Mouse (Mus musculus) forebrain, postnatal 0 days (tissue): ENCODE data around the gene Mc1r. TPM values are rescaled to one million over a fixed set of nuclear protein-coding genes. Genes with fewer than 3 reads are reported as not detected.
A peak's percentile ranks its signal among the peaks of the same experiment; 100 is the strongest.

ENCODE experiments used
- ATAC-seq: fragments of 200-750 bp; cut with Nextera tagmentation; 2 replicates; pipeline ENCODE4 v1.8.0; 2017; ENCODE audit warnings: mild to moderate bottlenecking, moderate library complexity
- DNase-seq: peaks from one replicate; pipeline ENCODE4 v3.0.0-alpha.2; 2015
- H3K27ac ChIP-seq: fragments of 300-500 bp; sonication (generic); 2 replicates; pipeline ENCODE4 v1.5.1; 2014; ENCODE audit warnings: low read depth, mild to moderate bottlenecking, antibody characterized with exemption, low read length, moderate library complexity, mixed read lengths
- H3K27me3 ChIP-seq: fragments of 300-500 bp; sonication (generic); 2 replicates; pipeline ENCODE4 v1.6.1; 2014; ENCODE audit warnings: mild to moderate bottlenecking, low read length, mixed read lengths; ENCODE audit not compliant: insufficient read depth
- H3K36me3 ChIP-seq: fragments of 300-500 bp; sonication (generic); 2 replicates; pipeline ENCODE4 v1.6.1; 2014; ENCODE audit warnings: mild to moderate bottlenecking, moderate library complexity; ENCODE audit not compliant: insufficient read depth
- H3K4me1 ChIP-seq: fragments of 300-500 bp; sonication (generic); 2 replicates; pipeline ENCODE4 v1.6.1; 2014; ENCODE audit warnings: antibody characterized with exemption; ENCODE audit not compliant: insufficient read depth
- H3K4me2 ChIP-seq: fragments of 300-500 bp; sonication (generic); 2 replicates; pipeline ENCODE4 v1.6.1; 2014; ENCODE audit warnings: low read depth, mild to moderate bottlenecking, moderate library complexity
- H3K4me3 ChIP-seq: fragments of 300-500 bp; sonication (generic); 2 replicates; pipeline ENCODE4 v1.5.1; 2014; ENCODE audit warnings: low read depth, low read length, mixed read lengths
- H3K9ac ChIP-seq: fragments of 300-500 bp; sonication (generic); 2 replicates; pipeline ENCODE4 v1.6.1; 2014; ENCODE audit warnings: mild to moderate bottlenecking
- H3K9me3 ChIP-seq: fragments of 300-500 bp; sonication (generic); 2 replicates; pipeline ENCODE4 v1.6.1; 2016; ENCODE audit warnings: low read length
- CTCF ChIP-seq: sonication (generic); IDR thresholded peaks from 2 replicates; pipeline ENCODE4 v1.5.1; 2016; ENCODE audit warnings: antibody characterized with exemption, control low read depth, low read depth
- WGBS: fragments of 180-500 bp; shearing (Covaris S2); extraction: QIAGEN DNeasy Blood & Tissue Kit; methylation state at CpG from one replicate; pipeline ENCODE4 v1.1.7; 2014; 5-methylcytosine and 5-hydroxymethylcytosine counted together
- polyA plus RNA-seq: library from polyadenylated mRNA; unstranded; fragments of >200 nt; fragmentation: Nextera tagmentation; extraction: Ambion mirVana; gene quantifications from 2 replicates; pipeline ENCODE4 v1.2.1, GENCODE M21; 2015
- total RNA-seq: library from RNA; depleted of rRNA; stranded (reverse); fragments of >200 nt; gene quantifications from 2 replicates; pipeline ENCODE4 v1.2.3, GENCODE M21; 2014

The Mc1r gene
- total and polyA plus RNA-seq, 2 experiments from 2014 or later, result 0.07 to 0.10 TPM

DNA sequence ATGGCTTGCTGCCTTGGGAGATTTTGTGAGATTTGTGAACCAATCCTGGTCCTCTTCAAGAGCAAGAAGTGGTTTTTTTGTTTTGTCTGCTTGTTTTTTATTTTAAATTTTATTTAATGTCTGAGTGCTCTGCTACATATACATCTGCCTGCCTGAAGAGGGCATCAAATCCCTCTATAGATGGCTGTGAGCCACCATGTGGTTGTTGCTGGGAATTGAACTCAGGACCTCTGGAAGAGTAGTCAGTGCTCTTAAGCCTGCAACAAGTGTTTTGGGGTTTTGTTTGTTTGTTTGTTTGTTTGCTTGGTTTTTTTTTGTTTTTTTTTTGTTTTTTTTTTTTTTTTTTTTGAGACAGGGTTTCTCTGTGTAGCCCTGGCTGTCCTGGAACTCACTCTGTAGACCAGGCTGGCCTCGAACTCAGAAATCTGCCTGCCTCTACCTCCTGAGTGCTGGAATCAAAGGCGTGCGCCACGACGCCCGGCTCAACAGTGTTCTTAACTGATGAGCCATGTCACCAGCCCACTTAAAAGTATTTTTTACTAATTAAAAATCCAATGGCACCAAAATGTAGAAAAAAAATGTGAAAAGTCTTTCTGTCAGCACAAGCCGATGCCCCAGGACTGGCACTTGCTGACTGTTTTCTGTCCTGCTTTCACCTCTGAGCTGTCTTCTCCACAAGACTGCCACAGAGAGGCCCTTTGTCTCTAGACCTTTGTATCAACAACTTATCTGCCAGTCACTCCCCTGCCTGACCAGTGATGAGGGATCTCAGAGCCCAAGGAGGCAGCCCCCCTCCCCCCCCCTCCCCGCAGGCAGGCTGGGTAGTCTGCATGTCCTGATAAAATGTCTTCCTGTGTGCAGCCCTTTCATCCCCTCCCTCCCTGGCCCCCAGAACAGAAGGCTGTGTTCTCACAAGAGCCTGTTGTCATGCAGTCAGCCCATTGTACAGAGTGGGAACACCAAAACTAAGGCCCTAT, 9.3 kb downstream of the Mc1r start:
- DNase-seq, result peak; percentile 74
- Histone ChIP-seq H3K27me3 (no peaks in the 10 kb centered on the region), H3K4me2 (peak overlapping the region; percentile 90), H3K4me3 (peak overlapping the region; percentile 6; the same call in 1 of the 2 replicates), H3K9me3 (no peaks in the 10 kb centered on the region), H3K36me3 (peaks cover 44% of the 10 kb centered on the region), H3K27ac (no peak overlapping the region), H3K9ac (no peak overlapping the region), H3K4me1 (no peaks in the 10 kb centered on the region)
- TF ChIP-seq CTCF, result peak; percentile 70
- WGBS, result 81% methylated on average over 8 of the region's 8 CpGs
- no peak for ATAC-seq

DNA sequence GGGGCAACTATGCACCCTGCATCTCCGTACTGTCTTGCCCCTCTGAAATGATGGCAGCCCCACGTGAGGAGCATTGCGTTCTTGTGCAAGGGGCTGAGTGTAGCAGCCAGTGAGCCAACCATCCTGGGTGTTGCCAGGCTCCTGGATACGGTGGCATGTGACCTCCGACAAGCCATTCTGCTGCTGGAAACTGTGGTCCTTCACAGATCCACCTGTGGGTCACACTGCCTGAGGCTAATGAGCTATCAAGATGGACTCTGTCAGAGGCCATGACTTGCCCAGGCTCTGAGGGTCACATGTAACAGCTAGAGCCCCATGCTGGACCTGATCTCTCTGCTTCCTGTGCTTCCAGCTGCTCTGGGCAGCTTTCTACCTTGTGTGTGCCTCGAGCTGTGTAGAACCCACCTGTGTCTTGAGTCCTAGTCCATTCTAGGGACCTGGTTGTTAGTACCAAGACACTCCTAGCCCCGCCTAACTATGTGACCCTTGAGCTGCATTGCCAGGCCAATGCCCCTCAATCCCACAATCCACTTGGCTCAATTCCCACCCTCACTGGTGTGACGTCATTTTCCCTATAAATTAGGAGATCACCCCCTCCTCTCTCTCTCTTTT, 10.1 kb downstream of the Mc1r start:
- Histone ChIP-seq H3K27ac (no peak overlapping the region), H3K4me3 (peak overlapping the region; percentile 5; the same call in 1 of the 2 replicates), H3K4me1 (no peaks in the 10 kb centered on the region), H3K4me2 (peak overlapping the region; percentile 90), H3K27me3 (no peaks in the 10 kb centered on the region), H3K9ac (no peak overlapping the region), H3K9me3 (no peaks in the 10 kb centered on the region), H3K36me3 (peaks cover 51% of the 10 kb centered on the region)
- no peak for TF ChIP-seq CTCF
- no peak for DNase-seq
- 72% methylated on average over 8 of the region's 8 CpGs for WGBS
- no peak for ATAC-seq

DNA sequence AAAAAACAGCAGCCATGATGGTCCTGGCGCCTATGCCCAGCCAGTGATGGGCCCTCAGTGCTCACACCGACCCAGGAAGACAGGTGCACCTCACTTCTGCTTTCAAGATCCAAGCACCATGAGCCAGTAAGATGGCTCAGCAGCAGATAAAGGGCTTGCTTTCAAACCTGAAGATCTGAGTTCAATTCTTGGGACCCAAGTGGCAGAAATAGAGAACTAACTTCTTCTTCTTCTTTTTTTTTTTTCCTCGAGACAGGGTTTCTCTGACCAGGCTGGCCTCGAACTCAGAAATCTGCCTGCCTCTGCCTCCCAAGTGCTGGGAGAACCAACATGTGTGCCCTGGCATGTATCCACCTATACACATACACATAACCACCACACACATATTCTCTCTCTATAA, 12.8 kb downstream of the Mc1r start:
- WGBS, result 88% methylated on average over 4 of the region's 4 CpGs
- TF ChIP-seq CTCF, result no peak
- no peak for ATAC-seq

DNA sequence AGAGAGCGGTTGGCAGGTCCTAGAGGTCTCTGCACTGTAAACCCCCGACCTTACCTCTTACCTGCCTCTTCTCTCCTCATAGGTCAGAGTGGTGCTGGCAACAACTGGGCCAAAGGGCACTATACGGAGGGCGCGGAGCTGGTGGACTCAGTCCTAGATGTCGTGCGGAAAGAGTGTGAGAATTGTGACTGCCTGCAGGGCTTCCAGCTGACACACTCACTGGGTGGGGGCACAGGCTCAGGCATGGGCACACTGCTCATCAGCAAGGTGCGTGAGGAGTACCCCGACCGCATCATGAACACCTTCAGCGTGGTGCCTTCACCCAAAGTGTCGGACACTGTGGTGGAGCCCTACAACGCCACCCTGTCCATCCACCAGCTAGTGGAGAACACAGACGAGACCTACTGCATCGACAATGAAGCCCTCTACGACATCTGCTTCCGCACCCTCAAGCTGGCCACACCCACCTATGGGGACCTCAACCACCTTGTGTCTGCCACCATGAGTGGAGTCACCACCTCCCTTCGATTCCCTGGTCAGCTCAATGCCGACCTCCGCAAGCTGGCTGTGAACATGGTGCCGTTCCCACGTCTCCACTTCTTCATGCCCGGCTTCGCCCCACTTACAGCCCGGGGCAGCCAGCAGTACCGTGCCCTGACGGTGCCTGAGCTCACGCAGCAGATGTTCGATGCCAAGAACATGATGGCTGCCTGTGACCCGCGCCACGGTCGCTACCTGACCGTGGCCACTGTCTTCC, 13.8 kb downstream of the Mc1r start:
- no peak overlapping the region for H3K4me2 ChIP-seq
- H3K9me3 ChIP-seq, result no peaks in the 10 kb centered on the region
- H3K27me3 ChIP-seq, result no peaks in the 10 kb centered on the region
- no peak for TF ChIP-seq CTCF
- ATAC-seq (no peak; the same call in 1 of the 2 replicates), DNase-seq (no peak)
- H3K4me3 ChIP-seq, result no peak overlapping the region
- no peak overlapping the region for H3K9ac ChIP-seq
- H3K27ac ChIP-seq, result no peak overlapping the region
- H3K4me1 ChIP-seq, result no peaks in the 10 kb centered on the region
- 93% methylated on average over 34 of the region's 34 CpGs for WGBS
- H3K36me3 ChIP-seq, result peaks cover 56% of the 10 kb centered on the region

More for the DNA sequence above, 12.8 kb downstream of the Mc1r start:
- DNase-seq, result no peak
- no peaks in the 10 kb centered on the region for H3K27me3 ChIP-seq
- no peaks in the 10 kb centered on the region for H3K9me3 ChIP-seq
- H3K4me3 ChIP-seq, result no peak overlapping the region
- H3K4me1 ChIP-seq, result no peaks in the 10 kb centered on the region
- H3K36me3 ChIP-seq, result peaks cover 56% of the 10 kb centered on the region
- H3K4me2 ChIP-seq, result no peak overlapping the region
- H3K27ac ChIP-seq, result no peak overlapping the region
- no peak overlapping the region for H3K9ac ChIP-seq

DNA sequence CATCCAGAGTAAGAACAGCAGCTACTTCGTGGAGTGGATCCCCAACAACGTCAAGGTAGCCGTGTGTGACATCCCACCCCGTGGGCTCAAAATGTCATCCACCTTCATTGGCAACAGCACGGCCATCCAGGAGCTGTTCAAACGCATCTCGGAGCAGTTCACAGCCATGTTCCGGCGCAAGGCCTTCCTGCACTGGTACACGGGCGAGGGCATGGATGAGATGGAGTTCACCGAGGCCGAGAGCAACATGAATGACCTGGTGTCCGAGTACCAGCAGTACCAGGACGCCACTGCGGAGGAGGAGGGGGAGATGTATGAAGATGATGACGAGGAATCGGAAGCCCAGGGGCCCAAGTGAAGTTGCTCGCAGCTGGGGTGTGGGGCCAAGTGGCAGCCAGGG, 14.4 kb downstream of the Mc1r start:
- Histone ChIP-seq H3K4me2 (no peak overlapping the region), H3K4me1 (no peaks in the 10 kb centered on the region), H3K36me3 (peaks cover 56% of the 10 kb centered on the region), H3K9me3 (no peaks in the 10 kb centered on the region), H3K27me3 (no peaks in the 10 kb centered on the region), H3K27ac (no peak overlapping the region), H3K4me3 (no peak overlapping the region), H3K9ac (no peak overlapping the region)
- TF ChIP-seq CTCF, result no peak
- ATAC-seq (no peak), DNase-seq (no peak)
- WGBS, result 90% methylated on average over 19 of the region's 19 CpGs

DNA sequence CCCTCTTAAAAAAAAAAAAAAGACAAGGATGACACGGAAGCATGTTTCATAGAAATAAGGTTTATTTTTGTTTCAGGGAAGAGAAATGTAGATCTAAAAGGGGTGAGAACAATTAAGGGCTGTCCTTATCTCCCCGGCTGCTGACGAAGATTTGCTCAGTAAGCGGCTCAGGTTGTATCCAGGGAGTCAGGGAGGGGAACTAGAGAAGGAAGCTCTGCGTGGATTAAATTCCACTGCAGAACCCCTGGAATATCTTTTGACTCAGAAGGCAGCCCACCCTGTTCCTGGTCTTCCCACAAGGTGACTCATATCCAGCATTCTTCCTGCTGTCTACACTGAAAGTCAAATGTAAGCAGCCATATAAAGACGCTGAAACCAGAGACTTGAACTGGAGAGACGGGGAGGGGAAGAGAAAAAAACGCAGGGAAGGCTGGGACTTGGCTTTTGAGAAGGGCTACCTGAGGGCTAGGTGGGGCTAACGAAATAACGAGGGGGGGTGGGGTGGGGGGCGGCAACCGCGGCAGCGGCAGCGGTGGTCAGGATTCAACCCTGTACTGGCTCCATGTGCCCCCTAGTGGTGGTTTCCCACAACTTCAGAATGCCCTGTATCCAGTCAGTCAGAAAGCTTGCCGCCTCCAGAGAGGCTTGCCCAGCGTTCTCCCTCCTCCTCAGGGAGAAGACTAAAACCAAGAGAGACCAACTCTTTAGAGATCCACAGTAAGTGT, 15.3 kb downstream of the Mc1r start:
- Histone ChIP-seq H3K4me3 (no peak overlapping the region), H3K9ac (no peak overlapping the region)
- ATAC-seq, result peak; percentile 87

More for the DNA sequence above, 15.3 kb downstream of the Mc1r start:
- Histone ChIP-seq H3K9me3 (peaks cover 6% of the 10 kb centered on the region; the same call in 1 of the 2 replicates), H3K27me3 (no peaks in the 10 kb centered on the region), H3K36me3 (peaks cover 51% of the 10 kb centered on the region), H3K4me1 (no peaks in the 10 kb centered on the region), H3K4me2 (no peak overlapping the region), H3K27ac (peak overlapping the region; percentile 62; the same call in 1 of the 2 replicates)
- TF ChIP-seq CTCF, result peak; percentile 78
- WGBS, result 17% methylated on average over 17 of the region's 17 CpGs
- peak; percentile 85 for DNase-seq
